Mouse (Mus musculus): ENCODE data around the gene Epas1.

The Epas1 gene

DNA sequence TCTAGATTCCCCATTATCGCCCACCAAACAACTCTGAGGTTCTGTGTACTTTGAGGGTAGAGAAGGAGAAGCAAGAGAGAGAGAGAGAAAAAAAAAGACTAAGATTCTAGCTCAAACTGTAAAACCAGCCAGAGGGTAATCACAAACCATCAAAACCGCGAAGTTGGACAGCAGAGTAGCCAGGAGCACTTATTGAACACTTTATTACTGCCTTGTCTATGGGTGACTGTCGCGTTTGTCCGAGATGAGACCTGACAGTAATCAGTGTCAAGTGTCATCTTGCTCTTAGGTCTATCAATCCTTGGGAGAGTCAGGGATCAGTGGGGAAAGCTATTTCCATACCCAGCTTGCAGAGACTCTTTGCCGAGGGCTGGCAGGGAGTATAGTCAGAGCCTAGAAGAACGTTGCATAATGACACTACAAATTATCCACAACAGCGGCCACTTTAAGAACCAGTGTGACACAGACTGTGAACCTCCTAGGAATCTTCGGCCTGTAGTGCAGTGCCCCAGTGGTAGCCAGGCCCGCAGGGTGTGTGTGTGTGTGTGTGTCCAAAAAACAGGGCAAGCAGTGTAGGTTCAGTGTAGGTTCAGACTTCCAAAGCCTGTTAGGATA, 2.2 kb downstream of the Epas1 start:
- DNase-seq (ENCODE audit: low spot score), result no peak

DNA sequence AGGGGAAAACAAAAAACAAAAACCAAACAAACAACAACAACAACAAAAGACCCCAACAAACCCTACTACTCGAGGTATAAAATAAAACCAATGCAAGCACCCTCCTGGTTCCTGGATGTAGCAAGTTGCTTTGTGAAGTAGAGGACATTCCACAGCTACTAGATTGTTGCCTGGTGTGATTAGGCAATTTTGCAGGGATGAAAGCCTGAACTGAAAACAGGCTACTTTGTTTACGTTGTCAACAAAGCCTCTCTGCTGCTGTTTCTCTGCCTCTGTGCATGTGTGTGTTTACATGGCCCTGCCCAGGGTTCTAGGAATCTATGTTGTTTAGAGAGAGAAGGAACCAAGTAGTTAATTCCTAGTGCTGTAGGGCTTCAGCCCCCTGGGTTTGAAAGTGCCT, 4.1 kb downstream of the Epas1 start:
- no peak for DNase-seq (ENCODE audit: low spot score)

DNA sequence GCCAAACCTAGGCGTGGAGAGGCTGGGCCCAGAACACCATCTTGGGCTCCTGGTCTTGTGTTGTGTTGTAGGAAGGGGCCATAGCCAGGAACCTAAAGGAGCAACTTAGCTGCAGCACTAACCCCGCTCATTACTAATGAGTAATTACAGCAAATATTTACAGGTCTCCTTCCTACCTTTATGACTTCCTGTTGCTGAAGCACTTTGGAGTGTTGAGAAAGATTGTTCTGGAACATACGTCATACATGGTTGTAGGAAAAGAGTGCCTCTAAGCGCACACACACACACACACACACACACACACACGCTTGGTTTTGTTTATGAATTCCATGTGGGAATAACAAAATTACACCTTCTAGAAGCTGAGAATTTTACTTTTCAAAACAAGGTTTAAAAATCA, 8.4 kb downstream of the Epas1 start:
- no peak for DNase-seq (ENCODE audit: low spot score)

DNA sequence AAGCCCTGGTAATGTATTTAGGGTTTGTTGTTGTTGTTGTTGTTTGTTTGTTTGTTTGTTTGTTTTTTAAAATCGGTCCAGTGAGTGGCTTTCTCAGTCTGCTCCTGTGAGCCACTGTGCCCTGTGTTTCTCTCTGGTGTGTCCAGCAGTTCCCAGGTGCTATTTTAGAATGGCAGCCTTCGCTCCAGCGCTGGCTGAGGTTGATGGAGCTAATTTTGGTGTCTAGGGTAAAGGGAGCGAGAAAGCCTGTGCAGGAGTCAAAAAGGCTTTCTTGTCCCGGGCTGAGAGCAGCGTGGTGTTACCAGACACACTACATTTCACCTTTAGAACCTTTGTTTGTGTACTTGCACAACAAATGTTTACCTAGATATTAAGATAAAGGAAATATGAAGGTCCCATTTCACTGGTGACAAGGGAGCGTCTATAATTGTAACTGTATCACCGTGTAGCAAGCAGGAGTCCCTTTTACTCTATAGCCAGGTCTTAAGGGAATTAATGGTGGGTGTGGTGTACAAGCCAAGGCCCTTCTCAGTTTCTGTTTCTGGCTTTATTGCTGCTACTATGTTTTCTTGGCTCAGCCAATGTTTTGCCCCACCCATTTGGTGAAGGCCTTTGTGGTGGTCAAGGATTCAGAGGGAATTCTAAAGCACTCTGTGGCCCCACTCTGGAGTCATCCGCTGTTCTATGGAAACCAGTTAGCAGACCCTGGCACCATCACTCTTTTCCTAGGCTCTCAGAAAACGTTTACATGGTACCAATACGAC, 9.2 kb downstream of the Epas1 start:
- no peak for DNase-seq (ENCODE audit: low spot score)

DNA sequence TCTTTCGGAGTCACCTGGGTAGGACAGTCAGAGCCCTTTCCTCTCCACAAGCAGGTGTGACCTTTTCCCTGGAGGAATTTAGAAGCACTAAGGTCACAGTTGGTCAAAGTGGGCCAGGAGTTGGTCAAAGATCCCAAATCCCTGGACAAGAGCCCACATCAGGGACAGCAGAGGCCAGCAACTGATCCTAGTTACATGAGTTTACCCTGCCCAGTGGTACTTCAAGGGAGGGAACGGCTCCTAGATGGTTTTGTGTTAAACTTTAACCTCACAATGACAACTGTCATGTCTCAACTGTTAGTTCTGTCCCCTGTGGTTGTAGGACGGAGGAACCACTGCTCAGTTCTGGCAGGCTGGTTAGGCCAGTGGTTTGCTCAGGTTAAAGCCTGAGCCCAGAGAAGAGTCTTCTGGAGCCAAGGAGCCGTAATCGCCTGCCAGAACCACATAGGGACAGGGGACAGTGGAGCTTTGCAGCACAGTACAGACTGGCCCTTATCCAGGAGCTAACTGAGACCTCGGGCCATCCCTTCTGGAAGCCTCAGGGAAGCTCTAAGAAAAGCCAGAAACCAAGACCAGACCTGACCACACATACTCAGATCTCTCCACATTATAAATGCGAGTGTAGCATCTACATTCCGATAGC, 12.4 kb downstream of the Epas1 start:
- DNase-seq (ENCODE audit: low spot score), result no peak

DNA sequence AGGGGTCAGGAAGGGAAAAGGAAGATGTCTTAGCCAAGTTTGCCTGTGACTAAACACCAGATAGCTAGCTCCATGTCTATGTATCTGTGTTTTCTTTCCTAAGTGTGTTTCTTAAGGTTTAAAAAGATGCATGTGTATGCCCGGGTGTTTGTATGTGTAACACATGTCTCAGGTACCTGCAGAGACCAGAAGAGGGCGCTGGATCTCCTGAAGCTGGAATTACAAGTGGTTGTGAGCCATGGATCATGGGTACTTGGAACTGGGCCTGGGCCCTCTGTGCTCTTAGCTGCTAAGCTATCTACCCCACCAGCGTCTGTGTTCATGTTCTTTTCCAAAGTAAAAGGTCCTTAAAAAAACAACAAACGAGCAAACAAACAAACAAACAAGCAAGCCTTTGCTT, 12.9 kb downstream of the Epas1 start:
- no peak for DNase-seq (ENCODE audit: low spot score)

DNA sequence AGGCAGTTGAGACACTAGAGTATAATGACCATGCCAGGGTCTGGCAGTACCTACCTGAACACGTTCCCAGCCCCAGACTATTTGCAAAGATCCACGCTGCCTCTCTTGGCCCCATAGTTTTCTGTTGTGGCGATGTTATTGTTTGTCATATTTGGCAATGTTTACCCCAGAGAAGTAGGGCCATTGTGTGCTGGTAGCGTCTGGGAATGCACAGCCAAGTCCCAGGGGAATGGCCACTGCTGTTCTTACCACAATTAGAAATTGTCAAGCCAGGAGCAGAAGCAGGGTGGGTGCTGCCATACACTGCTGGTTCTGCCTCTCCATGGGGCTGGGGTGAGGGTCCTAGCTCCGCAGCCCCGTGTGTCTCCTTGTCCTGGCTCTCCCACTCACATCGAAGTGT, 15.1 kb downstream of the Epas1 start:
- no peak for DNase-seq (ENCODE audit: low spot score)

DNA sequence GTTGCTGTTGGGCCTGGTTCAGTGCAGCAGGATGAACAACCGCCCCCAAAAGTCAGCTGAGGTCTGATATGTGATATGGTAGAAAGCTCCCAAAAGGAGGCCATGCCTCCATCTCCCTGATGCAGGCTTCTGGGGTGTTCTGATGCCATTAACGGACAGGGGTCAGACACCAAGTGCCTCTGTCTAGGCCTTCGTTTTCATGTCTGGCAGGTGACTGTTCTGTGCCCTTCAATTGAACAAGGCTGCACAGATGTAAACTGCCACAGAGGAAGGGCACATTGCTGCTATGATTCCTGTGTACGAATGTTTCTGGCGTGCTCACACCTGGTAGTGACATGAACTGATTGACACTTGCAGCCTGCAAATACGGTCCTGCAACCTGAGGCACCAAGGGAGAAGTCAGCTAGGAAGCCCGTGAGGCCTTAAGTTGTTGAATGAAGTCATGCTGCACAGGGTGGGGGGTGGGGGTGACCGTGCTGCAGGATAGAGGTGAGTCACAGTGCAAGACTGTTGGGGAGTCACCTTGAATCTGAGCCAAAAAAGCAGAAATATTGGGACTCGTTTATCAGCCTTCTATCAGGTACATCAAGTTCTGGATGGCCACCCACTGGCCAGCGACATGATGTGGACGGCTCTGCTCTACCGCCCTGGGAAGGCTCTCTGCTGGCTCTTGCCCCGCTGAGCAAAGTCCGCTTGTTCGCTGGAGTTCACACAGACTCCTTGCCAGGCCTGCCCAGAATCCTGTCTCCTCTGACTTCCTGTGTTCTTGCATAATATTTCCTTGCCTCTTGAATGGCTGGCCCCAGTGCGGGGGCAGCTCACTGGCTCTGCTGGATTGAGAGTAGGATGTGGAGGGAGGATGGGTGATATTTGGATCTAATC, 16.1 kb downstream of the Epas1 start:
- DNase-seq (ENCODE audit: low spot score), result no peak

DNA sequence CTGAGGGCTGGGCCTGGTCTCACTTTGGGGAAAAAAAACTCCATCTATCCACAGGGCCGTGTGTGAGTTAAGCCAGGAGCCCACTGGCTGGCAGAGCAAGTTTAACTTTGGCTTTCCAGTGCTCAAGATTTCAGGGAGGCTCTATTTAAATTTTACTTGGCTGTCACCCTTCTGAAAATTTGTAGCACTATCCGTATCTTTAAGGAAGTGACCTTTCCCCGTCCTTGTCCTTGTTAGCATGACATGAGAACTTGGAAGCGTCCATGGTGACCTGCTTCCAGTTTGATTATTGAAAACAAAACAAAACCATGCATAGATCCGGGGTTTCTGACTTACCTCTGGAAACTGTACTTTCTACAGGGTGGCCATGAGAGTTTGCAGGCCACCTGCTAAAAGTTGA, 17.3 kb downstream of the Epas1 start:
- DNase-seq (ENCODE audit: low spot score), result no peak

DNA sequence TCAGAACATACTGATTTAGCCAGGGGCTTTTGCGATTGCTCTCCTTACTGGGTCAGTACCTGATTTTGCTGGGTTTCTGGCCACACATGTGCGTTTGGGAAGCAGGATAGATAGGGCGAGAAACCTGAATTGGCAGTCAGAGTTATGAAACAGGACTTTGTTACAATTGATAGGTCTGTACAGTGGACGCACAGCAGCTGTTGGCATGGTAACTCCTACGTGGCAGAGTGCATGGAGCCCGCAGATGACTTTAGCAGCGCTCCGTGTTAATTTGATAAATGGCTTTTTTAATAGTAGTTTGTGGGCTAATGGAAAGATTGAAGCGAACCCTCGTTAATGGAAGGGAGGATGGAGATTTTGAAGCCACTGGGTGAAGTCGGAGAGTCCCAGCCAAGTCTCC, 18.5 kb downstream of the Epas1 start:
- DNase-seq (ENCODE audit: low spot score), result no peak

DNA sequence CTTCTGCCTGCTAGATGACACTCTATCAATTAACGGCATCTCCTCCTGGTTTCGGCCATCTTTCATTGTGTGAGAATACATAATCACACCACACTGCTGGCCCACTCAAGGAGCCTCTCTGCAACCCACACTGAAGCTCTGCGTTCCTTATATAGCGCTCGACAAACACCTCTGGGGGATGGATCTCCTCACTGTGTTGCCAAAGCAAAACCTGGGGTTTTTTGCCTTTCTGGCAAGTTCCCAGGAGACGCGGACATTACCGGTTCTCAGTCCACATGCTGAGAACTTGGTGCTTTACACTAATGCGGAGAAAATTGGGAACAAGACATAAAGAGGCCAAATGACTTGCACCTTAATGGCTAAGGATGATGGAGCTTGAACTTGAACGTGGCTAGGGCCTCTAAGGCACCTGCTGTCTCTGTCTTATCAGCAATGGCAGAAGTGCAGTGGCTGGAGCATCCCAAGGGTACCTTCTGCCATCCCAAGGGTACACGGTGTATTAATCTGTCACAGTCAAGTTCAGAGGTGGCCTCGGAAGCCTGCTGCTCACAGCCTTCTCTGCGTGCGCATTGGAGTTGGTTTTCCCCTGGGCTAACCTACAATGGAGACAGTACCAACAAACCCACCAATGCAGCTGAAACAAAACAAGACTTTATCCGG, 19.6 kb downstream of the Epas1 start:
- no peak for DNase-seq (ENCODE audit: low spot score)

DNA sequence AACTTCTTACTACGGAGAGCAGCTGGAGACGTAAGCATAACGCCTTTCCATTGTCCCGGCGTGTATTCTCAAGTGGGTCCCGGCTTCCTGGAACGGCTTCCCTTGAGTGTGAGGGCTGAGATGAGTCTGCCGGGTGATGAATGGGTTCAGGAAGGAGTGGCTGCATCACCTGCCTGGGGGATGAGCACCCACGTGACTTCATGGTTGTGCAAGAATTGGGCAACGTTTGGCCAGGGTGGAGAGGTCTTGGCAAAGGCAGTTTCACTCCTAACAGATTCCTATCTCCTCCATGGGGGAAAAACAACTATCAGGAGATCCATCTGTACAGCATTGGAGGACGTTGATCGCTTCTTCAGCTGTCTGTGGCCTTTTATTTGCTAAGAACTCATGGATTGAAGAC, 23.0 kb downstream of the Epas1 start:
- DNase-seq (ENCODE audit: low spot score), result no peak

DNA sequence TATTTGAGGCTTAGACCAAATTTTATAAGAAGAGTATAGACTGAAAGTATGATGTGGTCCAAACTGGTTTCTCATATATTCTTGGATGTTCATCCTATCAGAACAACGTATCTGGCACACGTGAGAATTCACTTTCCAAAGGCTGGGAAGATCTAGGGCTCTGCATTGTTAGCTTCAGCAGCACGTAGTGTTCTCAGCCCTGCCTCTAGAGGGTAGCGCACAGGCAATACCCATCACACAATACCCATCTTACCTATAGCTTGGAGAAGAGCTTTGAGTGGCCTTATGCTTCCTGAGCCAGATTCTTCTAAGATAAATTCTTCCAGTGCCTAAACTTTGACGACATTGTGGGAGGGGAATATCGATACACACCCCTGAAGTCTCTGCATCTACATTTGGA, 24.6 kb downstream of the Epas1 start:
- DNase-seq (ENCODE audit: low spot score), result no peak

DNA sequence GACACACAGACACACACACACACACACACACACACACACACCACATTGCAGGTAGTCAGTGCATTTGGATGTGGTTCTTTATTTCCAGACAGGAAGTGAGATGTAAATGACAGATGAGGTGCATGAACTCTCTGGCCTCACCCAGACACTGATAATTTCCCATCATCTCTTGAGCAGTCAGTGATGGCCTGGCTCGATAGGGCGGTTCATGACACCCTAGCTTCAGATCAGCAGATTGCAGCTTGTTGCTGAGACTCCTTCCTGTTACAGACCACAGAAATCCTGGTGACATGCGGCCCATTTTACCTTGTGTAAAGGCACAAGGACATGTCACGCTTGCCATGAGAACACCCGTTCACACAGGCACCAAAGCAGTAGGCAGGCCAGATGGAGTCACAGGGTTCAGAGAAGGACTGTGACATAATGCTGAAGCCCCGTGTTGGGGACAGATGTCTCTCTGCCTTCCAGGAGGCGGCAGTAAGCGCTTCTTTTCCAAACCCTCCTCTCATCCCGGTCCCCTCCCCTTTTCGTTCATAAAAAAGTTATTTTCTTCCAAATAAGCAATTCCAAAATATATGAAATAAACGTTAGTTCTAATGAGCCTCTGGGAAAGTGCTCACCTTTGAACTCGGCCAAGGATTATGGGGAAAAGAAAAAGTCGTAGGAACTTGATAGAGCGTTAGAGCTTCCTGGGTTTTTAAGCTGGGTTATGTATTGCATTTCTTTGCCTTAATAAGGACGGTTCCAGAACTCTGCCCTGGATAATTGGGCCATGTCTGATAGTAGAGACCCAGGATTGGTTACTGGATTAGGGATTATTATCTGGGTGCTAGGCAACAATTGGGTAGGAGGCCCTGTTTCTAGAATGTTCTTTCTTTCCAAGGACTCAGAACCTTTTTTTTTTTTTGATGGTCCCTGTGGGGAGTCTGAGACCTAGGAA, 26.0 kb downstream of the Epas1 start:
- DNase-seq (ENCODE audit: low spot score), result no peak

DNA sequence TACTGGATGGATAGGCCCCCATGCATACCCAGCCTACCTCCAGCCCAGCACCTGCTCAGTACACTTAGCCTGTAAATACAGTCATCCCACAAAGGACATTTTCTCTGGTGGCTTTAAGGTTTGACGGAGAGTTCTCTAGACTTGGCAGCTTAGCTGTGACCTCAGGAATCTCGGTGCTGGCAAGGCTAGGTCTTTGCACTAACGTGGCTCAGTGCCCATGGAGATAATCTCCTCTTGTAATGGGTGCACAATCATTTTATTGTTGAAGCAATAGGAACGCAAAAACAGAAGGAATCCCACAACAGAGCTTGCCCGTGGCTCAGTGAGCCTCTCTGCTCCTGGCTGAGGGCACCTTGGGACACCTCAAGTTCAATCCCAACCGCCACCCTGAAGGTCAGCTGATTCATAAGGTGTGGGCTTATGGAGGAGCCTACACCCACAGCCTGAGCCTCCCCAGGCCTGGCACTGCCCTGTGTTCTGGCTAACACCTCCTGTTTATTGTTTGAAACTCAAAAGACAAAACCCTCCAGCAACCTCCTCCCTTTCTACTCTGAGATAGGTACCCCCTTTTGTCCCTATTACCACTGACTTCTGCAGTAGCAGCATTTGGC, 27.3 kb downstream of the Epas1 start:
- no peak for DNase-seq (ENCODE audit: low spot score)

DNA sequence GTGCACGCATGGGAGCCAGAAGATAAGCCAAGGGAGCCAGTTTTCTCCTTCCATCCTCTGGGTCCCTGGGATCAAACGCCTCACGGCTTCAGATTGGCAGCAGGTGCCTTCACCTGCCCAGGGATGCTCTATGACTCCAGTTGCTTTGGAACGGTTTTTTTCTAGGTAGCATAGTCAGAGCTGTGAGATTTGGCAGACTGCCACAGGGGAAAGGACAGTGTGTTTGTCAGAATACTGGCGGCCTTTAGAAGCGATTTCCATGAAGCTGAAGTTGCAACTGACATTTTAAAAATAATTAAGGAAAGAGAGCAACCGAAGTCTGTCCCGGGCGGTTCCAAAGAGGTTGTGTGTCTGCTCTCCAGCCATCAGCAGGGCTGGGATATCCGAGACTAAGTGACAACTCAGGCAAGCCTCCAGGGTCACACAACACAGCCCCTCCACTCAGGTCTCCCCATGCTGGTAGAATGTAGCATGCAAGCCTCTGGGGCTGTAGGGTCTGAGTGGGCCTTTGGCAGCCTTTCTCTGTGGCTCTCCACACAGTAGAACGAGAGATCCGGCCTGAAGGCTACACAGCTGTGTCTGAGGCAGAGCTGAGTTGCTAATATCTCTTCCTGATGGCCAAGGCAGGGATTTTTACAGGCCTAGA, 28.4 kb downstream of the Epas1 start:
- DNase-seq (ENCODE audit: low spot score), result no peak

DNA sequence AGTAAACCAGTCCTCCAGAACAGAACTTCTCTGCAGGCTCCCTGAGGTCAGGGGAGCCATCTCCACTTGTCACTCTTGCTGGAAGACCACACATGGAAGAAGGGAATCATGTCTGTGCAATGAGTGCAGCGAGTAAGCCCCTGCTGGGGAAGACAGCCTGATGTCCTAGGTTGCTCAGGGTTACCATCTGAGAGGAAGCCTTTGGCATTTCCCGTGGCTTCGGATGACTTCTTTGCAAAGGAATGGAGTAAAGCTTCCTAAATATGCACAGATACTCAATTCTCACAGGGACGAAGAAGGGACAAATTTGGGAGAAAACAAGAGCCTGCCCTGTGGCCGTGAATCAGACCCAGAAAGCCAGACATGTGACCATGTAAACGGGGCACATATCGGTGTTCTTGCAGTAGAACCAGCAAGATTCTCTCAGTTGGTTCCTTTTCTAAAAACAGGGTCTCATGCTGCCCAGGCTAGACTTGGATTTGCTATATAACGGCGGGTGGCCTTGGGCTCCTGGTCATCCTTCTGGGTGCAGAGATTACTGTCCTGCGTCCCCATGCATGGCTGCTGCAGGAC, 31.0 kb downstream of the Epas1 start:
- no peak for DNase-seq (ENCODE audit: low spot score)

DNA sequence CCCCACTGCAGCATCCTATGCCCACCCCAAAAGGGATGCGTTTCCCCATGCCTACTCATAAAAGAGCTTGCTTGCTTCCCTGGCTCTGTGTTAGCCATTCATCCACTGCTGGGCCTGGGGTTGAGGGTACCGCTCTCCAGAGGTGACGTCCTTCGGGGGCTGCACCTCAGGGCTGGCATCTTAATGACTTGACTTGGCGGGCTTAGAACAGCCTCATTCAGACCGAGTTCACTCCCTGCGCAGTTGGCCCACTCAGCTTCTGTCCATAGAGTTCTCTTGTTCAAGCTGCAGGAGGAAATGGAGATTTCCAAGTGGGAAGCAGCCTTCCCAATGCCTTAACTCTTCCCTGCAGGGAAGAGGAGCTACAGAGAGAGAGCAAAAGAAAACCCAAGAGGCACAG, 32.1 kb downstream of the Epas1 start:
- no peak for DNase-seq (ENCODE audit: low spot score)

DNA sequence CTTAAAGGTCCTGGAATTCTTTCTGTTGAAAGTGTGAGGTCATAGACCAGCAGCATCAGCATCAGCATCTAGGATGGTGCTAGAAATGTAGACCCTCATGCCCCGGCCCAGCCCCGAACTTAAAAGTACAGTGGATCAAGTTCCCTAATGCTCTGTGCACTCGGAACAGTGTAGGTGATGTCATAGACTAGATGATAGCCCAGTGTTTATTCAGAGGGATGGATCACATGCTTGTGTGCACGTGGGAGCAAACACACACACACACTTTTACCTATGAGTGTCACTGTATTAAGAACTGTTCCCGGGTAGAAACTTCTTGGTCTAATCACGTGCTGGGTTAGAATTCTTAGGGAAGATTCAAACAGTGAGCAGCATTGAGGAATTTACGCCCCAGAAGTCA, 33.0 kb downstream of the Epas1 start:
- no peak for DNase-seq (ENCODE audit: low spot score)

DNA sequence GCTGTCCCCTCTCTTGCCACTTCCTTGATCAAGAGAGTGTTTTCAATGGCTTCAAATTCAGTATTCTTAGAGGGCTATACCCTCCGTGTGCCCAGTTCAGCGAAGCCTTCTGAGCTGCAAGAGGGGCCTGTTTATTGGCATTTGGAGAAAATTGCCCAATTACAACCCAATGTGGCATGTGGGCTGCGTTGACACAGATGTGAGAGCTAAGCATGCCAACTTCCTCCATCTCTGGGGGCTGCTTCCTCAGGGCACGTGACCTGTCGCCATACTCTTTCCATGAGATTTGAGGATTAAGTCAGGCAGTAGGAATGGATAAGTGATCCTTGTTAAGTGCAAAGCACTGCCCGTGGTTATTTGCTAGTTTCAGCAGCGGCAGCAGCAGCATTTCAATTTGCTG, 34.3 kb downstream of the Epas1 start:
- no peak for DNase-seq (ENCODE audit: low spot score)
